Mouse (Mus musculus): ENCODE data around the gene Lpp.

Lpp gene

DNA sequence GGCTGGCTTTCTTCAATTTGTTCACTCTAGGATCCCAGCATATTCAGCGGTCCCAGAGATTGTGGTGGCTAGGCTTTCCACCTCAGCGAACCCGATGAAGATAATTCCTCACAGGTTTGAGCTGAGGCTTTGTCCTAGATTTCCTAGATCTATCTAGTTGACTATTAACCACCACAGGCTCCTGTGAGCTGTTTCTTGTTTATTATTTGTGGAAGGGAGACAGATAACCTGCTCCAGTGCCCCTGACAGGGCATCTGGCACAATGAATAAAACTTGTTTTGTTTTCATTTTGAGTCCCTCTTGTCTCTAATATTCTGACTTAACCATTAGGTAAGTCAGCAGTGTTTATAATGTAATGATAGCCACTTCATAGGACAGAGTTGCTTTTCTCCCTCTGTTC, 5.6 kb downstream of the Lpp start:
- DNase-seq (ENCODE audit: low read depth in 1 of 2, low spot score in 2 of 2): no peak

DNA sequence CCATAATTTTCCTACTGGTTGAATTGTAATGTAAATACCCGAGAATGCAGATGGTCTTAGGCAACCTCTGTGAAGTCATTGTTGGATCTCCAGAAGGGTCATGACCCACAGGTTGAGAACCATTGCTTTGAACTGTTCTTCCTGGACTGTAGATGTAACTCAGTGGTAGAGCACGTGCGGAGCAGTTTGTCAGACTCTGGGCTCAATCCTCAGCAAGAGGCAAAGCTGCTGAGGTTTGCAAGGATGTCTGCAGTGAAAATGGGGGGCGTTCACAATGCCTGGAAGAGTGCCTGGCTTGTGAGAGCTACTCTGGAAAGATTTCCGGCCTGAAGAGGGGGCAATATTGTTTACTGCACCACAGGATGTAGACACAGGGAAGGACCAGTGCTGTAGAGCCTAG, 6.2 kb downstream of the Lpp start:
- no peak for DNase-seq (ENCODE audit: low read depth in 1 of 2, low spot score in 2 of 2)

- no peak for DNase-seq (ENCODE audit: low read depth in 1 of 2, low spot score in 2 of 2)
Observed at GRCm38 (mm10) chr16:24400776-24401175, 7.5 kb downstream of the Lpp start.

DNA sequence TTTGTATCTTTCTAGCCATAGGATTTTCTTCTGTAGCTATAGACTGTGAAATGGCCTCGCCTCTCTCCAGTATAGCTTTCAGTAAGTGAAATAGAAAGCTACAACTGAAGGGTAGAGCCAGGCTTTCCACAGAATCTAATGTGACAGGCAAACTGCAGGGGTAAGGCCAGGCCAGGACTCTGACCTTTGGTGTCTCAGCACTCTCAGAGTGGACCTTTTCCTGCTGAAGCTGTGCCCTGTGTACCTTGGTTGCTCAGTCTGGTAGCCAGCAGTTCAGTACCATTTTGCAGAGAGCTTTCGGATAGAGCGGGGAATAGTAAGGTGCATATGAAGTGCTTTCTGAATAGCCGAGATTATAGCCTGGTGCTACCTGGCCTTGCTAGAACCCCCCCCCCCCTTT, 9.5 kb downstream of the Lpp start:
- no peak for DNase-seq (ENCODE audit: low read depth in 1 of 2, low spot score in 2 of 2)

GRCm38 (mm10) chr16:24403733-24404380, 10.6 kb downstream of the Lpp start:
- DNase-seq (ENCODE audit: low read depth in 1 of 2, low spot score in 2 of 2): no peak

GRCm38 (mm10) chr16:24406521-24406920, 13.2 kb downstream of the Lpp start:
- DNase-seq (ENCODE audit: low read depth in 1 of 2, low spot score in 2 of 2): no peak

- DNase-seq (ENCODE audit: low read depth in 1 of 2, low spot score in 2 of 2): no peak
Observed at GRCm38 (mm10) chr16:24411281-24411680, 18.0 kb downstream of the Lpp start.

DNA sequence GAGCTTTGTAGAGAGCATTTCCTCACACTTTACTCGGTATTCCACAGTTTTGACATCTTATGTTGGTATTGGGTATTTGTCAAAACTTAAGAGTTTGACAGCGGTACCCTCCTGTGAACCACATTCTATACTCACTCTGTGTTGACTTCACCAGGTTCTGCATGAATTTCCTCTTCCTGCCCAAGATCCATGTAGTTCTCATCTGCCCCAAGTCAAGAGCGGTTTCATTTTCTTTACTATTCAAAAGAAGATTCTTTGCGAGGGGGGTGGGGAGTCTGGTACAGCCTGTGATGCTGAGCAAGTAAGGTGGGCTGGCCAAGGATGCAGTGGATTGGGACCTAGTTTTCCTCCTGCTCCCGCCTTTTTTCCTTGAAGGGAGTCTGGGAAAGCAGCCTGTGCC, 18.9 kb downstream of the Lpp start:
- no peak for DNase-seq (ENCODE audit: low read depth in 1 of 2, low spot score in 2 of 2)

DNA sequence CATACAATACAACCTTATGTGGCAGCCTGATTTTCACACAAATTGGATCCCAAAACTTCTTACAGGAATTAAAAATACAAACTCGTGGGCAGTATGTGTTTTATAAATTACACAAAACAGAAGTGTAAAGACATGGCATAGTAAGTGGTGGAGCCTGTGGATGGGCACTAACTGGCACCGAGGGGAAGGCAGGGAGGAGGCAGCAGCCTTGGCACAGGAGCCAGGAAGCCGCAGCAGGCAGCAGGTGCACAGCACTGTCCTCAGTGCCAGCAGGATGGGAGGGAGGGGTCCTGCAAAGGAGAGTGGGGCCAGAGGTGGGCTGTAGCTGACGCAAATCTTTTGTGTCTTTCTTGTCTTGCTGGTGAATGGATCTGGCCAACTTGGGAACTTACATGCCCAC, 19.8 kb downstream of the Lpp start:
- DNase-seq (ENCODE audit: low read depth in 1 of 2, low spot score in 2 of 2): no peak

DNA sequence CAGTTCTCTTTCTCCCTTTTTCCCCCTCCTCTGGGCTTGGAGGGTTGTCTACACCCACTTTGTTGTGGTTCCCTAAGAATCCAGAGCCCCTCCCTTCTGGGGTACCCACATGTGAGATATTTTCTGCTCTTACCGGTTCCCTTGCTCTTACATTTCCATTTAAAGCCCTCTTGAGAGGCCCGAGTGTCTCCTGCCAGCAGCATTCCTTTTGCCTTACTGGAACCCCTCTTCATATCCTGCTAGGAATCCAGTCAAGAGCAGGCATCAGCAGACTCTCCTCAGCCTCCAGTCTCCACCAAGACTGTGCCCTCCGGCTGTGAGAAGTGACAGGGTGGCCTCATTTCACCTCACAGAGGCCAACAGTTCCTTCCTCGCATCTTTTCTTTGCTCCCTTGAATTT, 24.7 kb downstream of the Lpp start:
- no peak for DNase-seq (ENCODE audit: low read depth in 1 of 2, low spot score in 2 of 2)

DNA sequence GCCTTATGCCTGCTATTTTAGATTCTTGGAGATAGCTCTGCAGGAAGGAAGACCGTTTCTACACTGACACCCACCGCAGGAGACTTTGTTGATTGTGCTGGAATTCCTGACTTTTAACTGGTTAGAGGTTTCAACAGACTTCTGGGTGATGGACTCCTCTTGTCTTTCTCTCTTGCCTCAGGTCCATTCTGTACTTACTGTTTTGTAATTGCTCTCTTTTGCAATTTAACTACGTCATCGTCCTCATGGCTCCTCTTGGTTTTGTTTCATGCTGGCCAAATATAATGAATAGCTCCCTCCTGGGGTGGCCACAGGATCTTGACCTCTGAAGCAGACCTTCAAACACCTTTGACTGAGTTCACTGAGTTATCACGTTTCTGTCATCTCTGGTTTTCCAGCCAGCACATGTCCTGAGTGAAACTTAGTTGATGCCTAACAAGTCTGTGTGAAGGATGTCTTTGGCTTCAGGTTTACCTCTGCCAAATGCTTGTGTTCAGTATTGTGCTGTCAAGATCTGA, 27.4 kb downstream of the Lpp start:
- DNase-seq (ENCODE audit: low read depth in 1 of 2, low spot score in 2 of 2): no peak

GRCm38 (mm10) chr16:24421687-24422418, 28.5 kb downstream of the Lpp start:
- DNase-seq (ENCODE audit: low read depth in 1 of 2, low spot score in 2 of 2): no peak

GRCm38 (mm10) chr16:24423196-24423595, 29.9 kb downstream of the Lpp start:
- DNase-seq (ENCODE audit: low read depth in 1 of 2, low spot score in 2 of 2): no peak

DNA sequence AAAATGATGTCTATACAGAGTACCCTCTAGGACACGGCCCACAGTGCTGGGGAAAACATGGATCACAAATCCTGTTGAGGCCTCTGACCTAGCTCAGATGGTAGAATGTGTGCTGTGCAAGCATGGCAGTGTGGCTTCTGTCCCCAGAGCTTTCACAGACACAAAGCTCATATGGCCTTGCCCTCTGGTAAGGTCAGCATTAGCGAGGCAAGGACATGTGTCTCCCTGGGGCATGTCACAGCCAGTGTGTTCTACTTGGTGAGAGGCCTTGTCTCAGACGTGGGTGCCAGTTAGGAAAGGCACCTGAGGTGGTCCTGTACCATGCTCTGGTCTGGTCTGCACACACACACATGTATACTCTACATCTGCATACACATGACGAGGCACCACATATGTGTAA, 30.4 kb downstream of the Lpp start:
- no peak for DNase-seq (ENCODE audit: low read depth in 1 of 2, low spot score in 2 of 2)

GRCm38 (mm10) chr16:24424356-24424977, 31.2 kb downstream of the Lpp start:
- DNase-seq (ENCODE audit: low read depth in 1 of 2, low spot score in 2 of 2): no peak

DNA sequence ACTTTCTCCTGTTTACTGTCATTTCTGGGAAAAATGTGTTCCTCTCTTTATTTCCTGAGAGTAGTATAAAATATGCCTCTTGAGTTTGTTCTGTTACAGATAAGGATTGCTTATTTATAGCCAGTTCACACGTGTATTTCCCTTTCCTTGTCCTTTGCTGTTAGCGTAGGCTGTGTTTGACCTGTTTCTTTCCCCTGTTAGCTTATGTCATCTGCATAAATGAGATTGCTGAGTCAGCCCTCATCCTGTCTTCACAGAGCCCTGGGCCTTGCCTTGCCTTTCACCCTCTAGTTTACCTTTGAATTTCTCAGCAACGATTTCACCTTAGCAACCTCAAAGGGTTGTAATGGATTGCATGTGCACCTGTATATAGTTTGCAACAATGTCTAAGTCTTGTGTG, 32.5 kb downstream of the Lpp start:
- no peak for DNase-seq (ENCODE audit: low read depth in 1 of 2, low spot score in 2 of 2)

- DNase-seq (ENCODE audit: low read depth in 1 of 2, low spot score in 2 of 2): no peak
Observed at GRCm38 (mm10) chr16:24427606-24428005, 34.3 kb downstream of the Lpp start.

DNA sequence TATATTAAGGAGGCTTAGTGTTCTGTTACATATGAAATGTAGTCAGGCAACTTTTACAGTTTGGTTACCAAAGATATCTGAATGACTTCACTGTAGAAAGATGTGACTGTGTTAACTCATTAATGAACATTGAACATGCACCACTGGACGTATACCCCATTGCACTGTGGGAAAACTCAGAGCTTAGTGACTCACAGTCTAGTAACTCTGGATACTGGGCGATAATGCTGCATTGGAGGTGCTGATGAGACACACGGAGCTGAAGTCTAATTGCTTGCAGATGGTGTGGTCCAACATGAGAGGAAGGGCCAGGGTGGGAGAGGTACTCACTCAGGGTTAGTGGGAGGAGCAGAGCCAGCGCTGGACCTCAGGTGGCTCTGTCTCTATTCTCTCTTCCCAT, 34.7 kb downstream of the Lpp start:
- no peak for DNase-seq (ENCODE audit: low read depth in 1 of 2, low spot score in 2 of 2)

DNA sequence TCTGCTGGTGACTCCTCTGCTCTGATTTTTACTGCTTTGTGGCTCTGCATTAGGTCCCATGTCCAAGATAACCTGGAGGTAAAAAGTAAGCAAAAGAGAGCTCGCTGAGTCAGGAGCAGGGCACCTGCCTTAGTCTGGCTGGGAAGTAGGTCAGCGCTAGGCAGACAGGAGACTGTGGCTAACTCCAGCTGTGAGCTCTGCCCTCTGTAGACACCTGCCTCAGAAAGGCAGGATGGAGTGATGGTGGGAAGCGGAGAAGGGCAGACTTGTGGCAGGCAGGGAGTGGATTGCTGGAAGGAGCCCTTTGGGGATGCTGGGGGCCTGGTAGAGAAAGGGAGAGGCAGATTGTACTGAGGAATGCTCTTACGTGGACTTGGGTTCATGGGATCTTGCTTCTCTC, 35.4 kb downstream of the Lpp start:
- DNase-seq (ENCODE audit: low read depth in 1 of 2, low spot score in 2 of 2): no peak

- DNase-seq (ENCODE audit: low read depth in 1 of 2, low spot score in 2 of 2): no peak
Observed at GRCm38 (mm10) chr16:24429691-24430090, 36.4 kb downstream of the Lpp start.

- DNase-seq (ENCODE audit: low read depth in 1 of 2, low spot score in 2 of 2): no peak
Observed at GRCm38 (mm10) chr16:24431808-24432207, 38.5 kb downstream of the Lpp start.

DNA sequence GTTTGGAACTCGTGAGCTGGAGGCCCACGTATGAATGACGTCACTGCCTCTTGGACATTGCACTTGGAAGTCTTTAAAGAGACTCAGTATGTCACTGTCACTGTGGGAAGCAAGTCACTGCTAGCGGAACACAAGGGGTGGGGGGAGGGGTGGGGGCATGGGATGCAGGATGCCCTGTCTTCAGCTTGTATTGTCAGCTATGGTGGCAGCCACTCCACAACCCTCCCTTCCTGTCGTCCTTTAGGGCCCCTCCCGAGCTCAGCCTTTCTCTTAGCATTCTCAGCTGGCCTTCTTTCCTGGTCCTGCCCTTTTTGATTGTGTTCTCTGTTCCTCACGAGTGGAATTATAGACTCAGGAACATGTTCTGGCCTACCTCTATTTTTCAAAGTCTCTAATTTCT, 40.3 kb downstream of the Lpp start:
- DNase-seq (ENCODE audit: low read depth in 1 of 2, low spot score in 2 of 2): no peak

All from monocyte, adult 2 months (primary cell).